Mouse (Mus musculus): Measurements from ENCODE around the gene Tmem236. TPM values are rescaled to one million over a fixed set of nuclear protein-coding genes. Genes with fewer than 3 reads are reported as not detected.
"Not testable (repeated sequence)": the region's sequence is repeated elsewhere in the genome, so short reads cannot be mapped to it uniquely, and the experiment has no call there.

Gene Tmem236
- total RNA-seq, 2 experiments from 2014 or later: 0.11 to 0.57 TPM

DNA sequence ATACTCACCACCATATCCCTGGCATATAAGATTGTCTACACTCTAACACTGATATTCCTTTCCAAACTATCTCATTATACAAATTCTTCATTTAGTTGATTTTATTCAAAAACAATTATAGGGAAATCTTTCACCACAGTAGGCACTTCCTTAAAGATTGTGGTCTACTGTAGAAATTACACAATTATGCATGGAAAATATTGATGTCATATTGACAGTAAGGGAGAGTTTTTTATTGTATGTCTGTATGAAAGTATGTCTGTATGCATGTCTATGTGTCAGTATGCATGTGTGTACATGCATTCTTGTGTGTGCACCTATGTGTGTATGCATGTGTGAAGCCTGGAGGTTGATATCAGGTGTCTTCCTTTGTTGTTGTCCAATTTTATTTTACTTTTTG is 10.1 kb downstream of the Tmem236 start:
- no peak for DNase-seq
- intact Hi-C loops (cut with DNase I; ENCODE audit: low total_unique reads): no loop called here

DNA sequence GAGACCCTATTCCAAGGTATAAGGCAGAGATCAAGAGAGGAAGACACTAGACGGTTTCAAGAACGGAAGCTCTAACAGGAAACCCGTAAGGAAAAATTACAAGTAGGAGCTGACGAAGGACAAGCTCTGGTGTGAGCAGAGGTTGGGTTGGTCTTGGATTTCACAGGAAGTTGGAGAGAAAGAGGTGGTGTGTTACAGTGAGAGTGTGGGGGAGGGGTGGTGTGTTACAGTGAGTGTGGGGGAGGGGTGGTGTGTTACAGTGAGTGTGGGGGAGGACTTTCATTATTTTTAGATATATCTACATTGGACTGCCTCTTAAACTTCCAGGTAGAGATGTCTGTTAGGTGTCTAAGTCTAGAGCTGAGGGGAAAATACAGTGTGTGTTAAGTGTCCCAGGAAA is 16.4 kb downstream of the Tmem236 start:
- DNase-seq: no peak
- intact Hi-C loops (cut with DNase I; ENCODE audit: low total_unique reads): no loop called here

DNA sequence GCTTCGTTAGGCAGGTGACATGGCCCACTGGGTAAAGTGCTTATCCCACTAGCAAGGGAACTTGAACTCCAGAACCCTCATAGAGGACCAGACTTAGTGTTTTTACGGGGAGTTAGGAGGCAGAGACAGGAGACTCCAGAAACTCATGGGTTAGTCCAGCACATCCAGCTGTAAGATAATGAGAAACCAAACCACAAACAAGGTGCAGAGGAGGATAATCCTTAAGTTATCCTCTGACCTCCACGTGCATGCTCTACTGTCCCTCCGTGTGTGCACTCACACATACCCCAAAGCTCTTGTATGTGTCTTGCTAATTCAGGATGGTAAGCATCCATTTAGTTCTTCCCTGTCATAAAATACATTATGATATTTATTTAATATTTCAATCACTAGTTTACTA is 17.3 kb downstream of the Tmem236 start:
- no peak for DNase-seq
- intact Hi-C loops (cut with DNase I; ENCODE audit: low total_unique reads): no loop called here

DNA sequence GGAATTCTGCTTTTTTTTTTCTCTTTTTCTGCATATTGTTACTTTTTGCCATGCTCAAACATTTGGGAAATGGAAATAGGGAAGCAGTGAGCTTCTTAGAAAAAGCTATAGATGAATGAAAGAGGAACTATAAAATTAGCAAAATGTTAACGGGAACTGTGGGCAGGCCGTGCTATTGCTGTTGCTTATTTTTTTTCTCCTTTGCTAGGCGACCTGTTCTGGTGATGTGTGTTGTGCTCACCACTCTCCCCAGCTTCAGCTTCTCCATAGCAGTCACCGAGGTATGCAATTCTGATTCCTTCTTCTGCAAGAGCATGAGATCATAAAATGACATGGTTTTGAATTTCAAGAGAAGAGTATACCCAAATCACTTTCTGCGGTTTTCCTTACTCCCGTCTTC is 17.7 kb downstream of the Tmem236 start:
- no peak for DNase-seq
- intact Hi-C loops (cut with DNase I; ENCODE audit: low total_unique reads): no loop called here

DNA sequence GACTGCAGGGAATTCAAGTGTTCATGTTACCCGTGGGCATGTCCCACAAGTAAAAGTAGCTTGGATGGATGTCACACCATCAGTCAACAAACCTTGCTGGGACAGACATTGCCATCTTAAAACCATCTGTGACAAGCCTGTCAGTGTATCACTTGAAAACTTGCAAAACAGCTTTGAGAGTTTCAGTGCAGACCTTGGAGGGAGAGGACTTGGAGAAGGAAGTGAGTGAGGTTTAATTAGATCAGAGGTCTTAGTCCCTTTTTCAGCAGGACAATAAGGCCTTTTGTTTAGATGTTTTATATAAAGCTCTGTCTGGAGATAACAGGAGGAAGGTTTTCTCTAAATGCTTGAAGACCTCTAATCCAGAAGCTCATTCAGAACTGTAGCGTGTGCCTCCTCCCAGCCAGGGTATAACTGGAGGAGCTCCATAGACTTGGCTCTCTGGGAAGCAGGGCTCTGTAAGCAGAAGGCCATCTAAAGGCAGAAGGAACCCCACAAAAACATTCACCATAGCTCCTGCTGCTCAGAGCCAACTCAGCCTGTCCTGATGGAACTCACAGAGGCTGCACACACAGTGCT is 24.1 kb downstream of the Tmem236 start:
- intact Hi-C loops (cut with DNase I; ENCODE audit: low total_unique reads); DNase-seq: not testable (repeated sequence)

DNA sequence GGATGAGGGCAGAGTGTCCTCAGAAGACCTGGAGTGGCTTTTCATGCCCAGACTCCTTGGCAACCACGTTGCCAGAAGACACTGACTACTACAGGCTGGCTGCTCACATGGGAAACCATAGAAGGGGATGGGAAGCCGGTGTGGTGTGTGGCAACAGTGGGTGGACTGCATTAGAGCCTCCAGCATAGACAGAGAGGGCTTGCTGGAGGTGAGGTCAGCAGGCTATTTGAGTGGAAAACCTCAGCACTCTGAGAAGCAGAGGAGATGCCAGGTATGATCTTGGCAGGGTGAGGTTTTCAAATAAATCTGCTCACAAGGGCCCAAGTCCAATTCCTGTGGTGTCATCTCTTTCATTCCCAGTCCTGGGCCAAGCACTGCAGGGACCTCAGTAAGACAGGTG is 25.3 kb downstream of the Tmem236 start:
- intact Hi-C loops (cut with DNase I; ENCODE audit: low total_unique reads): no loop called here
- peak; percentile 67 for DNase-seq

DNA sequence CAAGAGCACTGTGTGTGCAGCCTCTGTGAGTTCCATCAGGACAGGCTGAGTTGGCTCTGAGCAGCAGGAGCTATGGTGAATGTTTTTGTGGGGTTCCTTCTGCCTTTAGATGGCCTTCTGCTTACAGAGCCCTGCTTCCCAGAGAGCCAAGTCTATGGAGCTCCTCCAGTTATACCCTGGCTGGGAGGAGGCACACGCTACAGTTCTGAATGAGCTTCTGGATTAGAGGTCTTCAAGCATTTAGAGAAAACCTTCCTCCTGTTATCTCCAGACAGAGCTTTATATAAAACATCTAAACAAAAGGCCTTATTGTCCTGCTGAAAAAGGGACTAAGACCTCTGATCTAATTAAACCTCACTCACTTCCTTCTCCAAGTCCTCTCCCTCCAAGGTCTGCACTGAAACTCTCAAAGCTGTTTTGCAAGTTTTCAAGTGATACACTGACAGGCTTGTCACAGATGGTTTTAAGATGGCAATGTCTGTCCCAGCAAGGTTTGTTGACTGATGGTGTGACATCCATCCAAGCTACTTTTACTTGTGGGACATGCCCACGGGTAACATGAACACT is 26.6 kb downstream of the Tmem236 start:
- intact Hi-C loops (cut with DNase I; ENCODE audit: low total_unique reads); DNase-seq: not testable (repeated sequence)

DNA sequence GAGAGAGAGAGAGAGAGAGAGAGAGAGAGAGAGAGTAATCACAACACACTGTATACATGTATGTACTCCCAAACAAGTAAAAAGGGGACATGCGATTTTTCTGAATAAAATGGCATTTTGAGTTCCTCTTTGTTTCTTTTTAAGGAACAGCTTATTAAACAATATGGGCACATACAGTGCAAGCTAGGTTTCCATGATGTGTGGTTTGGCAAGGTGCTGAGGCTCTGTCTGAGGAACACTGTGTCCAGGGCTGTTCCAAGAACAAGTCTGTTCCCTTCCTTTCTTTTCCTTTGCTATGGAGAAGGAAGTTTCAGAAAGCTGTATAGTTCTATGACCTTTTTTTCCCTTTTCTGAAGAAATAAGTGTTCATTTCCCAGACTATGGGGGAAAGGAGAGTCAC is 30.0 kb downstream of the Tmem236 start:
- intact Hi-C loops (cut with DNase I; ENCODE audit: low total_unique reads): no loop called here

DNA sequence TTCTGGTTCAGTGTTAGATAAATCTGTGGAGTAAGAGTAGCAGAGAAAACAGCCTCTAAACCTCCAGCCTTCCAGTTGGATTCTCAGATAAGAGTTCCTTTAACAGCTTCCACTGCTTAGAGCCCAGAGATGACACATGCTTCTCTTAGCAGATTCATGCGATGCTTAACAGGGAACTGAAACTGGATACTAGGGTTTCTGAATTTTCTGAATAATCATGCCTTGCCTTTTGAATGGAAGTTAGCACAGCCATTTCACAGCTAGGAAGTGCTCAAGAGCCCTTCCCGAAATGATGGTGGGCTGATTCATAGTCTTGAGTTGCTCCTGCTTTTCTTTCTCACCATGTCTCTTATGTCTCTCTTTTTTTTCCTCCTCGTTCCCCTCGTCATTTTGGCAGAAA is 32.5 kb downstream of the Tmem236 start:
- no peak for DNase-seq
- intact Hi-C loops (cut with DNase I; ENCODE audit: low total_unique reads): no loop called here

More for the DNA sequence above, 30.0 kb downstream of the Tmem236 start:
- DNase-seq: no peak

DNA sequence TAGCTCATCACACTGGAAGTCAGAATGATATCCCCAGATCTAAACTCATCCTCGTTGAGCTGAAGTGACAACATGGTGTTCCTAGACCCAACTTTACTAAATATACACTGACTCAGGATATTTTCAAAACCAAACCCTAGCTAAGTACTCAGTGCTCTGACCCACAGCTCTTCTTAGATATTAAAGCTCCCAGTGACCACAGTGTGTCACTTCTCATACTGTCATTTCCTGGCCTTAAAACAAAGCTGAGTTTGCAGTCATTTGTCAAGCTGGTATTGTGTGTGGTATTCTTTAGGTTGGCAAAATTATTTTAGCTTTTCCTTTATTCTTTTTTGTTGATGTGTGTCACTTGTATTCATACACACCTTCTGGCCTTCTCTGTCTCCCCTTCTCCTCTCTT is 36.4 kb downstream of the Tmem236 start:
- no peak for DNase-seq
- intact Hi-C loops (cut with DNase I; ENCODE audit: low total_unique reads): no loop called here

DNA sequence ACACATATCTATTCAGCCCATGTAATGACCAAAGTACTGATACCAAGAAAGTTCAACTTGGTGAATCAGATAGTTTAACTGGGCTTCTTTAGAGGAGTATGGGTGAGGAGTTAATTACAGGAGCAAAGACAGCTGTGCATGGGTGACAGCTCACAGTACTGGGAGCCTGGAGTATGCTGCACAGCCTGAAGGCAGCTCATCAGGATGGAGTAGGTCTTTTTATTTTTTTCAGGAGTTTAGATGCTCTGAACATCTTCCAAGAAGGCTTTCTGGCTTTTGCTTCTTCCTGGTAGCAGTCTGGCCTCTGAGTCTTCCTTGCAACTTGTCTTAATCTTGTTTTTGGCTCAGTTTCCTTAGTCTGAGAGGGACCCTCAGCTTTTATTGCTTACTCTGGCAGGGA is 37.3 kb downstream of the Tmem236 start:
- no peak for DNase-seq
- intact Hi-C loops (cut with DNase I; ENCODE audit: low total_unique reads): no loop called here

DNA sequence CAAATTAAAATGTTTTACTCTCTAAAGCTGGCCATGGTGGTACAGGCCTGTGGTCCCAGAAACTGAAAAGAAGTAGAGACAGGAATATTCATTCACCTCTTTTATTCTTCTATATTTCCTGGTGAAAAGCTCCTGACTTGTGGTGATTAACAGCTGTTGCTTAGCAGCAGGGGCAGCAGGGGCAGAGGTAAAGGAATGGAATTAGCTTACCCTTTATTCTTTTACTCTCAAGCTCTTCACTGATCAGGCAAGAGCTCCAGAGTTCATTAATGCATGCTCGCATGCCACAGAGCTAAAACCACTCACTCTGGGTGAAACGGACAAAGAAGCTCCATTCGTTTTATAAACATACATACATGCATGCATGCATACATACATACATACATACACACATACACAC is 40.4 kb downstream of the Tmem236 start:
- no peak for DNase-seq
- intact Hi-C loops (cut with DNase I; ENCODE audit: low total_unique reads): no loop called here

DNA sequence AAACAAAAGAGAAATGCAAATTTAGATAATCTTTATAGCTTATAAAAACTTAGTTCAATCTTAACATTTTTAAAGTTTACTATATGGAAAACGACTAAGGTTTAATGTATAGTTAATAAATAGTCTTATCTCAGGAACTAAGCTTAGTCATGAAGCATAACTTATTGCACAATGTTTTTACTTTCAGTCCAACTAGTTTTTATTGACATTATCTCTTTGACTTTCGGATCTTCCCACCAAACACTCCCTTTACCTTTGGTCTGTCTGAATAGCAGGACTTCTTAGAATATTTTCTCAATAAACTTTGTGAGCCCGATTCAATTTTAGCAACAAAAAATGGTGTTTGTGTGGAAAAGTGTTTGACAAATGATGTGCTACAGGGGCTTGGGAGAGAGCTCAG is 42.3 kb downstream of the Tmem236 start:
- no peak for DNase-seq
- intact Hi-C loops (cut with DNase I; ENCODE audit: low total_unique reads): no loop called here

DNA sequence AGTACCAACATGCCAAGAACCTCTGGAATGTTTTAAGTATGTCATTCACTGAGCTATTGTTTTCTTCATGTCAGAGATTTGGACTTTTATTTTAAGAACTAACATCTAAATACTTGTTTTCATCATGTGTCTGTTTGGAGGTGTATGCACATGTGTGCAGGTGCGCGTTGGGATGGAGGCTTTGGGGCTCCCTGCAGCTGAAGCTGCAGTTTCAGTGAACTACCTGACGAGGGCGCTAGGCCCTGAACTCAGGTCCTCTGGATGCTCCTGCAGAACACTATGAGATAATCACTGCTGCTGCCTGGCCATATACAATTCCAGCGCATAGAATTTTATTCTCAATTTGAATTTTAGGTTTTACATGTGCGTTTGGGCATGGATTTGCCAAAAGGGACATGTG is 43.8 kb downstream of the Tmem236 start:
- intact Hi-C loops (cut with DNase I; ENCODE audit: low total_unique reads): no loop called here
- no peak for DNase-seq

DNA sequence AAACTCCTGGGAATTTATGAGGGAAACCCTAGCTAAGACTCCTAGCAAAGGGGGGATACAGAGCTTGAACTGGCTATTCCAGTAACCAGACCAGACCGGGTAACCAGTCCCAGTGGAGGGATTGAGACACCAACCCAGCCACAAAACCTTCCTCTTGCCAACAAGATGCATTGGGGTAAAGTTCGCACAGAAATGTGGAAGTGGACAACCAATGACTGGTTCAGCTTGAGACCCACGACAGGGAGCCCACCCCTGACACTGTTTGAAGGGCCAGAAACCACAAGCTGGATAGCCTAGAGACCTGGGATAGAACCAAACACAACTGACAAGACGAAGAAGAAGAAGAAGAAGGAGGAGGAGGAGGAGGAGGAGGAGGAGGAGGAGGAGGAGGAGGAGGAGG is 50.1 kb downstream of the Tmem236 start:
- DNase-seq: no peak
- intact Hi-C loops (cut with DNase I; ENCODE audit: low total_unique reads): no loop called here

DNA sequence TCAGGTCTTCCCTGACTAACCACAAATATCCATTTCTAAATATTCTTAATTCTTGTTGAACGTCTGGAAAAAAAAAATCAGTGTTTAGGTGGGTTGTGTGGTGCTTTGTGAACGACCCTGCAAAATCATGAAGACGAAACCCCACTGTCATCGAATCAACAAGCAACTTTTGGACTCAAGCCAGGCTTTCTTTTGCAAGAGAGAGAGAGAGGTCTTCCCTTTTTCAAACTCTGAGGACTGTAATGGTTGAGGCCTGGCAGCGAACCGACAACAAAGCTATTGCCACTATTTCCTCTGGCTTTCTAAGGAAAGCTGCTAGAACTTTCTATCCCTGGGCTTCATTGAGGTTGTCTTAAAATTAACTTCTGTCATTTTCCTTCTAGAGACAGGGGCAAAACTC is 54.2 kb downstream of the Tmem236 start:
- no peak for DNase-seq
- intact Hi-C loops (cut with DNase I; ENCODE audit: low total_unique reads): no loop called here

DNA sequence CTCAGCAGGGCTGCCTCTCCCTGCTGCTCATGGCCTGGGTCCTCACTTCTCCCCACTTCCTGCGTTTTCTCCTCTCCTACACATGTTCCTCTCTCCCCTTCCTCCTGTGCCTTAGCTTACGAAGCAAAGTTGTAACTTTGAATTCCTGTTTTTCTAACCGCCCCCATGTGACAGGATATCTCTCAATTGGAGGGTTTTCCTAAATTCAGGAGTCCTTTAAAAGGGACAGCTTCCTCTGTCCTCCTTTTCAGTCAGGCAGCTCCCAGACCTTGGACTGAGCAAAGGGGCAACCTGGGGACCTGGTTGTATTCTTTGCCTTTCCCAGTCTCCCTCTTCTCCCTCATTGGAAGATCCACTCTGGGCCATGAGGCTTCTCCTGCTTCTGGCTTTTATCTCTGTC is 54.8 kb downstream of the Tmem236 start, which contains the start of gene Mrc1:
Gene Mrc1 (plus strand): TSS at position 244 of the 400 bp plus-strand sequence.
- intact Hi-C loops (cut with DNase I; ENCODE audit: low total_unique reads): no loop called here
- DNase-seq: no peak

DNA sequence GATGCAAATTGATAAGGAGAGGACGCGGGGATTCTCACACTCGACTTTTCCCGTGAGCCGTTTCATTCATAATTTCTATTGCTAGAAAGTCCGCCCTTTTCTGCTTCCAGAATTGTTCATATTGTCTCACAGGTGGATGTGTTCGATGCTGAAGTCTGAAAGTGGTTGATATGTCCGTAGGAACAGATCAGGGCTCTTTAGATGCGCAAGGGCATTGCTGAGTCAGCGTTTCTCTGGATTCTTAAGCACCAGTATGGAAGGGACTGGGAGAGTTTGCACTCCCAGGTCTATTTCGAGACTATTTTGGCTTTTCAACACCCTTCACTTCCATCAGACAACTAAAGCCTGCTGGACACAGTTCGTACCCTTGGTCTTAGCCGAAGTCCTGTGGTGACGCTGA is 55.7 kb downstream of the Tmem236 start:
- intact Hi-C loops (cut with DNase I; ENCODE audit: low total_unique reads): no loop called here
- DNase-seq: no peak

DNA sequence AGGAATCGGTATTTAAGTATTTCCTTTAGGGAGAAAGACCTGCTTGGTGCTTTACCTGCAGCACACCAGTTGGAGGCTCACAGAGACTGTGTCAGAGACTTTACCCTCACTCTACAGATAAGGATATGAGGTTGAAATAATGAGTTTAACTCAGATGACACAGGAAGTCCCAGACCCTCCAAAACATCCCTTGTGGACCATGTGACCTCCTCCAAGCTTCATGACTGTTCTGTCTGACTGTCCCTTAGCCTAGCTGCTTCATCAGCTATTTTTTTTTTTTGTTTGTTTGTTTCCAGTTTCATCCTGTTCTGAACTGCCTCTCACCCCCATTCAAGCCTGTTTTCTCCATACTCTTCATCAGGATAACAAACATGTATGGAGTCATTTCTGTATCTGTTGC is 58.6 kb downstream of the Tmem236 start:
- DNase-seq: no peak
- intact Hi-C loops (cut with DNase I; ENCODE audit: low total_unique reads): no loop called here

DNA sequence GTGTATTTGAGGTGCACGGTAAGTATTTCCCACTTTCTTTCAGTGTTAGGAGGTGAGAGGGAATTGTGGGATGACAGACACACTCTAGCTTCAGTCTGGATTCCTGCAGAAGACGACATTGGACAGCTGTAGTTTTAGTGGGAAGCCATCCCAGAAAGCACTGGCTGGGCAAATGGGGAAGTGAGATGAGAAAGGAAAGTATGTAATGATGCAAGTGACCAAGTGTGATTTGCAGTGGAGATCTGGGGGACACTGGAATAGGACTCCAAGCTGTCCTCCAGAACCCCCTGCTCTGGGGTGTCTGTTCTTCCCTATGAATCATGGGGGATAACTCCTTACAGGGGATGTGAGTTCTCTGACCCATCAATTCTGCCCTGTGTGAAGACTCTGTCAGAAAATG is 59.7 kb downstream of the Tmem236 start:
- intact Hi-C loops (cut with DNase I; ENCODE audit: low total_unique reads): no loop called here
- DNase-seq: no peak

DNA sequence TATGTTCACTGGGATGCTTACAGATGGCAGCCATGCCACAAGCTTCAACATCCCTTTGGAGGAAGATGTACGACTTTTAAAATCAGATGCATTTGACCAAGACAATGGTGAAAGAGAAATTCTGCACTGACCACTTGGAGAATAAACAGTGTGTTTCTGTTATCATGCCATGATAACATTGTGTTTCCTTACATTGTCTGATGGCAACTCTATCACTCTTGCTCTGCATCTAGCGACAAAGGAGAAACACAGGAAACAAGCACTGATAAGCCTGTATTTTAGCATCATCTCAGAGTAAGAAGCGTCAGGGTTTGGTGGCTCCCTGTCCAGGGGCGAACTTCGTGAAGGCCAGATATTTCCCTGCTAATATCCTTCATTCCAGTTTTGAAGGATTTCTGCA is 61.0 kb downstream of the Tmem236 start:
- intact Hi-C loops (cut with DNase I; ENCODE audit: low total_unique reads): no loop called here

DNA sequence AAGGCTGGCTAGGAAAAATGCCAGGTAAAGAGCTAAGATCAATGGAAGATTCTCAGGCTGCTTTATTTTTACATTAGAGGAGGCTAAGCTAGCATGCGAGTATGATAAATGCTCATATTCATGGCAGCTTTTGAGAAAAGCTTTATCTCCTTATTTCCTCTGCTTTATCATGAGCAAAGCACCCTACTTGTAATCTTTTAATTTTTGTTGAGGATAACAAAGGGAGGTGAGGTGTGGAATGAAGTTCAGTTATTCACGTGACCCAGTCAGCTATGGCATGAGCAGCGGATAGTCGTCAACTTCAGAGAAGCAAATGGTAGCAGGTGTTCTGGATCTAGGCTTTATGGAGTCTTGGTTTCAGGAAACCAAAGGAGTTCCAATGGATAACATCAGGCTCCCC is 62.6 kb downstream of the Tmem236 start:
- intact Hi-C loops (cut with DNase I; ENCODE audit: low total_unique reads): no loop called here
- no peak for DNase-seq

More for the DNA sequence above, 61.0 kb downstream of the Tmem236 start:
- DNase-seq: no peak

Data from gastrocnemius, postnatal 14 days (tissue).